Mouse (Mus musculus) embryo, embryonic 10.5 days (tissue): ENCODE measurements at regions not wholly inside any gene's neighbourhood (a gene's known extent, or its start where the extent isn't known, plus 50 kb on each side); places are given as distances from the start of the nearest gene placed in this dataset.

Experiments
- DNase-seq: peaks from one replicate; pipeline ENCODE4 v3.0.0-alpha.2; 2015; ENCODE audit warnings: low spot score

GRCm38 (mm10) chr14:97170841-97171240 is 651.9 kb upstream of the Klhl1 start:
- DNase-seq = no peak

- no peak for DNase-seq
Observed at GRCm38 (mm10) chr14:97165793-97166192, 646.9 kb upstream of the Klhl1 start.

- no peak for DNase-seq
Observed at GRCm38 (mm10) chr14:97148997-97149653, 630.2 kb upstream of the Klhl1 start.

GRCm38 (mm10) chr14:97115918-97116635 is 597.2 kb upstream of the Klhl1 start:
- peak; percentile 8 for DNase-seq

GRCm38 (mm10) chr14:97101090-97101675 is 582.3 kb upstream of the Klhl1 start:
- DNase-seq = no peak

- DNase-seq = no peak
Observed at GRCm38 (mm10) chr14:97093389-97093788, 574.5 kb upstream of the Klhl1 start.

GRCm38 (mm10) chr14:97088863-97089262 is 570.0 kb upstream of the Klhl1 start:
- no peak for DNase-seq

GRCm38 (mm10) chr14:97087346-97087745 is 568.4 kb upstream of the Klhl1 start:
- no peak for DNase-seq

GRCm38 (mm10) chr14:97086363-97087309 is 567.7 kb upstream of the Klhl1 start:
- no peak for DNase-seq

GRCm38 (mm10) chr14:97074808-97075207 is 555.9 kb upstream of the Klhl1 start:
- DNase-seq = no peak

- no peak for DNase-seq
Observed at GRCm38 (mm10) chr14:97068770-97069169, 549.9 kb upstream of the Klhl1 start.

- no peak for DNase-seq
Observed at GRCm38 (mm10) chr14:97068313-97068712, 549.4 kb upstream of the Klhl1 start.

GRCm38 (mm10) chr14:97045321-97045720 is 526.4 kb upstream of the Klhl1 start:
- DNase-seq = peak; percentile 22

- DNase-seq = no peak
Observed at GRCm38 (mm10) chr14:97039850-97040249, 520.9 kb upstream of the Klhl1 start.

GRCm38 (mm10) chr14:97028528-97028927 is 509.6 kb upstream of the Klhl1 start:
- no peak for DNase-seq

- no peak for DNase-seq
Observed at GRCm38 (mm10) chr14:97006294-97006693, 487.4 kb upstream of the Klhl1 start.

- DNase-seq = peak; percentile 13
Observed at GRCm38 (mm10) chr14:96995081-96995480, 476.2 kb upstream of the Klhl1 start.

GRCm38 (mm10) chr14:96990542-96991162 is 471.8 kb upstream of the Klhl1 start:
- no peak for DNase-seq

- no peak for DNase-seq
Observed at GRCm38 (mm10) chr14:96963074-96963447, 444.2 kb upstream of the Klhl1 start.

GRCm38 (mm10) chr14:96962426-96963073 is 443.6 kb upstream of the Klhl1 start:
- DNase-seq = peak; percentile 75

- no peak for DNase-seq
Observed at GRCm38 (mm10) chr14:96956115-96956514, 437.2 kb upstream of the Klhl1 start.
